In genomic region chr2:131847501-131848359, GRCm38 (mm10) we compare ENCODE assay signal across 8 mouse cellular contexts. TPM values are rescaled to one million over a fixed set of nuclear protein-coding genes. Genes with fewer than 3 reads are reported as not detected.
DNase-seq lines count a peak whose midpoint lies in the region; ATAC-seq and TF ChIP-seq lines count a peak whose summit lies in the region.

No protein-coding gene starts in this region.

- TF ChIP-seq CTCF in forebrain, postnatal 0 days (IDR thresholded peaks at IDR 0.05; ENCODE audit: low read depth): peak; percentile 43; the same call in 1 of the 2 replicates

- peaks cover 21% of the 10 kb centered on the region for H3K4me1 ChIP-seq in forebrain, postnatal 0 days (ENCODE audit: insufficient read depth)
- H3K4me1 ChIP-seq in stomach, embryonic 15.5 days: peaks cover 8% of the 10 kb centered on the region; the same call in 1 of the 2 replicates

- WGBS in forebrain, postnatal 0 days: 3% methylated on average over 10 of the region's 10 CpGs
- WGBS in stomach, embryonic 15.5 days: 13% methylated on average over 10 of the region's 10 CpGs

- peak overlapping the region; percentile 28 for H3K4me2 ChIP-seq in forebrain, postnatal 0 days (ENCODE audit: low read depth)
- H3K4me2 ChIP-seq in stomach, embryonic 15.5 days: peak overlapping the region; percentile 6; the same call in 1 of the 2 replicates

- ATAC-seq in forebrain, postnatal 0 days: peak; percentile 99
- ATAC-seq in megakaryocyte-erythroid progenitor cell, adult 5-6 weeks (replicated peaks; ENCODE audit: low FRiP score, low TSS enrichment, poor library complexity, severe bottlenecking): peak; percentile 68
- peak; percentile 67 for ATAC-seq in stomach, embryonic 15.5 days (ENCODE audit: insufficient read depth, low FRiP score, low read depth)

- no peaks in the 10 kb centered on the region for H3K27me3 ChIP-seq in forebrain, postnatal 0 days (ENCODE audit: insufficient read depth, low read length)
- no peaks in the 10 kb centered on the region for H3K27me3 ChIP-seq in stomach, embryonic 15.5 days (replicated peaks)

- no peaks in the 10 kb centered on the region for H3K36me3 ChIP-seq in forebrain, postnatal 0 days (ENCODE audit: insufficient read depth)
- no peaks in the 10 kb centered on the region for H3K36me3 ChIP-seq in stomach, embryonic 15.5 days

- peak overlapping the region; percentile 87 for H3K27ac ChIP-seq in forebrain, postnatal 0 days (ENCODE audit: low read depth, low read length)
- H3K27ac ChIP-seq in stomach, embryonic 15.5 days: no peak overlapping the region

- DNase-seq in A20 (ENCODE audit: low read depth, low spot score): peak; percentile 48
- DNase-seq in Muller cell, postnatal 12 days (ENCODE audit: inconsistent ontology term): peak; percentile 80
- peak; percentile 91 for DNase-seq in forebrain, postnatal 0 days
- DNase-seq in layer of hippocampus, postnatal 14 days (ENCODE audit: low spot score in 2 of 2): peak; percentile 69 to 76
- no peak for DNase-seq in ovary, postnatal 10 days (ENCODE audit: low spot score)
- DNase-seq in cerebellum, postnatal 25 days: no peak

- H3K4me3 ChIP-seq in forebrain, postnatal 0 days (ENCODE audit: low read depth, low read length): no peak overlapping the region
- H3K4me3 ChIP-seq in stomach, embryonic 15.5 days (replicated peaks): no peak overlapping the region

- no peaks in the 10 kb centered on the region for H3K9me3 ChIP-seq in forebrain, postnatal 0 days (ENCODE audit: low read length)
- no peaks in the 10 kb centered on the region for H3K9me3 ChIP-seq in stomach, embryonic 15.5 days

- 0 out of 2 replicates have a peak overlapping the region, but pooled peaks have one; percentile 10 for H3K9ac ChIP-seq in forebrain, postnatal 0 days
- H3K9ac ChIP-seq in stomach, embryonic 15.5 days: no peak overlapping the region

RNA-seq across cellular contexts. Expression of gene Erv3, which starts 11.8 kb away (rescaled TPM):
- not detected in 2 replicates for total RNA-seq in forebrain, postnatal 0 days (2014; rRNA removed)
- polyA plus RNA-seq in forebrain, postnatal 0 days (2015; fragmentation: Nextera tagmentation; extraction: Ambion mirVana): 0.06 TPM in 1 of 2 replicates, not detected in the other
- total RNA-seq in layer of hippocampus, postnatal 14 days (2021): under 1 TPM in 1 of 2 experiments, not detected in 1; 0.14 TPM
- total RNA-seq in megakaryocyte-erythroid progenitor cell, adult 5-6 weeks (2014; fragmentation: Nextera tagmentation): not detected in 2 replicates
- not detected in 2 replicates for total RNA-seq in megakaryocyte-erythroid progenitor cell, adult 5-6 weeks (2017)
- polyA plus RNA-seq in stomach, embryonic 15.5 days (2015; fragmentation: Nextera tagmentation; extraction: Ambion mirVana): not detected in 2 replicates

Comparison
In these comparisons a context has a peak if more than half of its experiments do, and no peak if none do; other contexts are left out.
1. DNase-seq: peak in A20 (single experiment), Muller cell, postnatal 12 days (single experiment), forebrain, postnatal 0 days (single experiment) and layer of hippocampus, postnatal 14 days (2 of 2); none in ovary, postnatal 10 days (single experiment) and cerebellum, postnatal 25 days (0 of 2).
2. Peak in every context shown above with its lines, with median percentiles within 50 percentile points of each other: ATAC-seq.